Mouse (Mus musculus): ENCODE data around the gene Creb3l1. TPM values are rescaled to one million over a fixed set of nuclear protein-coding genes. Genes with fewer than 3 reads are reported as not detected.

Creb3l1 gene
- total and polyA plus RNA-seq, 2 experiments from 2014 or later: 3.5 TPM

GRCm38 (mm10) chr2:92063106-92063505, 38.8 kb upstream of the Creb3l1 start:
- ATAC-seq (no peak), DNase-seq (ENCODE audit: low spot score) (no peak)
- no peaks in the 10 kb centered on the region for H3K4me1 ChIP-seq (ENCODE audit: insufficient read depth, low read length)
- H3K9me3 ChIP-seq (ENCODE audit: low read length): no peaks in the 10 kb centered on the region
- H3K27ac ChIP-seq: no peak overlapping the region
- TF ChIP-seq CTCF (IDR thresholded peaks at IDR 0.05; ENCODE audit: low read depth): no peak
- H3K27me3 ChIP-seq (ENCODE audit: insufficient read depth, low read length): no peaks in the 10 kb centered on the region
- H3K9ac ChIP-seq (replicated peaks; ENCODE audit: low read length): no peak overlapping the region
- no peak overlapping the region for H3K4me3 ChIP-seq (ENCODE audit: low read length)
- no peak overlapping the region for H3K4me2 ChIP-seq (ENCODE audit: low read depth, low read length)
- 70% methylated on average over 5 of the region's 5 CpGs for WGBS
- H3K36me3 ChIP-seq (ENCODE audit: insufficient read depth, low read length): no peaks in the 10 kb centered on the region

GRCm38 (mm10) chr2:92061337-92061736, 37.0 kb upstream of the Creb3l1 start:
- H3K27ac ChIP-seq: no peak overlapping the region
- ATAC-seq (no peak), DNase-seq (ENCODE audit: low spot score) (no peak)
- no peak overlapping the region for H3K4me3 ChIP-seq (ENCODE audit: low read length)
- no peaks in the 10 kb centered on the region for H3K9me3 ChIP-seq (ENCODE audit: low read length)
- 77% methylated on average over 5 of the region's 5 CpGs for WGBS
- no peak overlapping the region for H3K9ac ChIP-seq (replicated peaks; ENCODE audit: low read length)
- H3K4me1 ChIP-seq (ENCODE audit: insufficient read depth, low read length): no peaks in the 10 kb centered on the region
- H3K27me3 ChIP-seq (ENCODE audit: insufficient read depth, low read length): no peaks in the 10 kb centered on the region
- no peak overlapping the region for H3K4me2 ChIP-seq (ENCODE audit: low read depth, low read length)
- TF ChIP-seq CTCF (IDR thresholded peaks at IDR 0.05; ENCODE audit: low read depth): no peak
- no peaks in the 10 kb centered on the region for H3K36me3 ChIP-seq (ENCODE audit: insufficient read depth, low read length)

- TF ChIP-seq CTCF (IDR thresholded peaks at IDR 0.05; ENCODE audit: low read depth): no peak
- no peaks in the 10 kb centered on the region for H3K4me1 ChIP-seq (ENCODE audit: insufficient read depth, low read length)
- H3K4me3 ChIP-seq (ENCODE audit: low read length): peak overlapping the region; percentile 76
- H3K27ac ChIP-seq: peak overlapping the region; percentile 95
- peak overlapping the region; percentile 84 for H3K9ac ChIP-seq (replicated peaks; ENCODE audit: low read length)
- peak overlapping the region; percentile 95 for H3K4me2 ChIP-seq (ENCODE audit: low read depth, low read length)
- H3K36me3 ChIP-seq (ENCODE audit: insufficient read depth, low read length): no peaks in the 10 kb centered on the region
- H3K9me3 ChIP-seq (ENCODE audit: low read length): no peaks in the 10 kb centered on the region
- H3K27me3 ChIP-seq (ENCODE audit: insufficient read depth, low read length): no peaks in the 10 kb centered on the region
- no peak for ATAC-seq
- no peak for DNase-seq (ENCODE audit: low spot score)
- 19% methylated on average over 6 of the region's 6 CpGs for WGBS
Measured at GRCm38 (mm10) chr2:92060291-92060690, 36.0 kb upstream of the Creb3l1 start.

- Histone ChIP-seq H3K9me3 (ENCODE audit: low read length) (no peaks in the 10 kb centered on the region), H3K27ac (peak overlapping the region; percentile 95), H3K36me3 (ENCODE audit: insufficient read depth, low read length) (no peaks in the 10 kb centered on the region), H3K9ac (replicated peaks; ENCODE audit: low read length) (peak overlapping the region; percentile 84), H3K4me3 (ENCODE audit: low read length) (peak overlapping the region; percentile 76), H3K4me1 (ENCODE audit: insufficient read depth, low read length) (no peaks in the 10 kb centered on the region), H3K27me3 (ENCODE audit: insufficient read depth, low read length) (no peaks in the 10 kb centered on the region), H3K4me2 (ENCODE audit: low read depth, low read length) (peak overlapping the region; percentile 95)
- TF ChIP-seq CTCF (IDR thresholded peaks at IDR 0.05; ENCODE audit: low read depth): 0 out of 2 replicates have a peak, but pooled peaks have one; percentile 6
- peak; percentile 82 for DNase-seq (ENCODE audit: low spot score)
- 2% methylated on average over 61 of the region's 63 CpGs for WGBS
- ATAC-seq: peak; percentile 83
Measured at GRCm38 (mm10) chr2:92059481-92060220, 35.3 kb upstream of the Creb3l1 start.

GRCm38 (mm10) chr2:92058936-92059335, 34.6 kb upstream of the Creb3l1 start:
- no peak for ATAC-seq

GRCm38 (mm10) chr2:92058469-92058868, 34.2 kb upstream of the Creb3l1 start:
- peak overlapping the region; percentile 95 for H3K27ac ChIP-seq
- no peaks in the 10 kb centered on the region for H3K9me3 ChIP-seq (ENCODE audit: low read length)
- no peaks in the 10 kb centered on the region for H3K27me3 ChIP-seq (ENCODE audit: insufficient read depth, low read length)
- peak; percentile 62 for ATAC-seq
- peak overlapping the region; percentile 84 for H3K9ac ChIP-seq (replicated peaks; ENCODE audit: low read length)
- no peaks in the 10 kb centered on the region for H3K36me3 ChIP-seq (ENCODE audit: insufficient read depth, low read length)
- under 1% methylated on average over 29 of the region's 29 CpGs for WGBS
- peak overlapping the region; percentile 95 for H3K4me2 ChIP-seq (ENCODE audit: low read depth, low read length)
- peak; percentile 98 for TF ChIP-seq CTCF (IDR thresholded peaks at IDR 0.05; ENCODE audit: low read depth)
- DNase-seq (ENCODE audit: low spot score): peak; percentile 95
- H3K4me3 ChIP-seq (ENCODE audit: low read length): peak overlapping the region; percentile 76
- H3K4me1 ChIP-seq (ENCODE audit: insufficient read depth, low read length): no peaks in the 10 kb centered on the region

More at GRCm38 (mm10) chr2:92058936-92059335, 34.6 kb upstream of the Creb3l1 start:
- no peak for DNase-seq (ENCODE audit: low spot score)
- Histone ChIP-seq H3K36me3 (ENCODE audit: insufficient read depth, low read length) (no peaks in the 10 kb centered on the region), H3K9me3 (ENCODE audit: low read length) (no peaks in the 10 kb centered on the region), H3K27me3 (ENCODE audit: insufficient read depth, low read length) (no peaks in the 10 kb centered on the region), H3K9ac (replicated peaks; ENCODE audit: low read length) (peak overlapping the region; percentile 84), H3K27ac (peak overlapping the region; percentile 95), H3K4me1 (ENCODE audit: insufficient read depth, low read length) (no peaks in the 10 kb centered on the region), H3K4me3 (ENCODE audit: low read length) (peak overlapping the region; percentile 76), H3K4me2 (ENCODE audit: low read depth, low read length) (peak overlapping the region; percentile 95)
- WGBS: 2% methylated on average over 11 of the region's 11 CpGs
- no peak for TF ChIP-seq CTCF (IDR thresholded peaks at IDR 0.05; ENCODE audit: low read depth)

GRCm38 (mm10) chr2:92056760-92057159, 32.5 kb upstream of the Creb3l1 start:
- DNase-seq (ENCODE audit: low spot score) (no peak), ATAC-seq (no peak)
- Histone ChIP-seq H3K27me3 (ENCODE audit: insufficient read depth, low read length) (no peaks in the 10 kb centered on the region), H3K36me3 (ENCODE audit: insufficient read depth, low read length) (no peaks in the 10 kb centered on the region), H3K9me3 (ENCODE audit: low read length) (no peaks in the 10 kb centered on the region), H3K4me1 (ENCODE audit: insufficient read depth, low read length) (no peaks in the 10 kb centered on the region), H3K9ac (replicated peaks; ENCODE audit: low read length) (no peak overlapping the region), H3K4me2 (ENCODE audit: low read depth, low read length) (no peak overlapping the region), H3K4me3 (ENCODE audit: low read length) (no peak overlapping the region), H3K27ac (no peak overlapping the region)
- no peak for TF ChIP-seq CTCF (IDR thresholded peaks at IDR 0.05; ENCODE audit: low read depth)
- 83% methylated on average over 13 of the region's 13 CpGs for WGBS
